Mouse (Mus musculus) common myeloid progenitor, adult 5-6 weeks (primary cell): Measurements from ENCODE around the gene Six3. TPM values are rescaled to one million over a fixed set of nuclear protein-coding genes. Genes with fewer than 3 reads are reported as not detected.

ENCODE experiments used
- ATAC-seq: replicated peaks from 2 replicates; pipeline ENCODE4 v1.8.0; 2016; ENCODE audit warnings: low read depth, mild to moderate bottlenecking, moderate TSS enrichment, inconsistent platforms; ENCODE audit not compliant: poor library complexity, severe bottlenecking
- total RNA-seq: library from RNA; stranded (forward); fragments of 200-1000, 187-1606 nt; gene quantifications from 2 replicates; pipeline ENCODE4 v1.2.3, GENCODE M21; 2017

The Six3 gene
- total RNA-seq: not detected in 2 replicates

GRCm38 (mm10) chr17:85613266-85613860, at the start of gene Six3:
Gene Six3, plus strand, starts transcription at chr17:85613608.
- no peak for ATAC-seq

- no peak for ATAC-seq
Observed at GRCm38 (mm10) chr17:85564107-85564506, 49.3 kb upstream of the Six3 start.

GRCm38 (mm10) chr17:85574023-85574422, 39.4 kb upstream of the Six3 start:
- peak; percentile 76 for ATAC-seq

- ATAC-seq: no peak
Observed at GRCm38 (mm10) chr17:85578290-85578689, 35.1 kb upstream of the Six3 start.

- ATAC-seq: no peak
Observed at GRCm38 (mm10) chr17:85579350-85579749, 34.1 kb upstream of the Six3 start.

GRCm38 (mm10) chr17:85580221-85580620, 33.2 kb upstream of the Six3 start:
- ATAC-seq: no peak

GRCm38 (mm10) chr17:85584170-85584569, 29.2 kb upstream of the Six3 start:
- no peak for ATAC-seq

GRCm38 (mm10) chr17:85584573-85584972, 28.8 kb upstream of the Six3 start:
- ATAC-seq: no peak

GRCm38 (mm10) chr17:85585779-85586178, 27.6 kb upstream of the Six3 start:
- no peak for ATAC-seq

- ATAC-seq: no peak
Observed at GRCm38 (mm10) chr17:85591976-85592375, 21.4 kb upstream of the Six3 start.

GRCm38 (mm10) chr17:85595853-85596252, 17.6 kb upstream of the Six3 start:
- no peak for ATAC-seq

- ATAC-seq: no peak
Observed at GRCm38 (mm10) chr17:85596341-85596890, 17.0 kb upstream of the Six3 start.

- ATAC-seq: no peak
Observed at GRCm38 (mm10) chr17:85599520-85599919, 13.9 kb upstream of the Six3 start.

- ATAC-seq: no peak
Observed at GRCm38 (mm10) chr17:85606463-85606862, 6.9 kb upstream of the Six3 start.

GRCm38 (mm10) chr17:85607556-85608365, 5.6 kb upstream of the Six3 start:
- ATAC-seq: no peak

GRCm38 (mm10) chr17:85608366-85609093, 4.9 kb upstream of the Six3 start:
- ATAC-seq: no peak

GRCm38 (mm10) chr17:85609094-85609425, 4.3 kb upstream of the Six3 start:
- no peak for ATAC-seq

- ATAC-seq: no peak
Observed at GRCm38 (mm10) chr17:85609621-85610392, 3.6 kb upstream of the Six3 start.

GRCm38 (mm10) chr17:85610393-85611115, 2.9 kb upstream of the Six3 start:
- peak; percentile 13; the same call in 1 of the 2 replicates for ATAC-seq
